Mouse (Mus musculus): Measurements from ENCODE around the gene Tfap4.

DNA sequence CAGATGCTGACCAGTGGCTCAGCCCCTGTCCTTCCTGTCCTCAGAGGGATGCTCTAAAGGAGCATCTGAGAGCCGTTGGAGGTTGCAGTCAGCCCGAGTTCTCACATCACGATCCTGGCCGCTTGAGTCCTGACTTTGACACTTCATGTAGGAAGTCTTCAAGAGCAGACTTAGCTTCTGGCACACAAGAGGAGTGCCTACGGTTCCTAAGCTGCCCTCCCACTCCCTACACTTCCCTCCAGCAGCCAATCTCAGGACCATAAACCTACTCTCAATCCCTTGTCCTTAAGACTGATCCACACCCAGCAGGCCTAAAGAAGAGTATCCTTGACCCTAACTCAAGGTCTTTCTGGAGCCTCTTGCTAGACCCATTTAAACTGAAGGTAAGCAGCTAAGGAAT, 63.8 kb downstream of the Tfap4 start:
- TF ChIP-seq GATA1 (IDR thresholded peaks at IDR 0.05; ENCODE audit: borderline replicate concordance, low read length) (no peak), FLI1 (IDR thresholded peaks at IDR 0.05; ENCODE audit: low read length) (no peak)

Data from megakaryocyte, embryonic 14.5 days (primary cell).